Mouse (Mus musculus) thymus, postnatal 25 days (tissue): ENCODE measurements at regions not wholly inside any gene's neighbourhood (a gene's known extent, or its start where the extent isn't known, plus 50 kb on each side); places are given as distances from the start of the nearest gene placed in this dataset.

Source experiments
- DNase-seq: peaks from one replicate; pipeline ENCODE4 v3.0.0; 2022

DNA sequence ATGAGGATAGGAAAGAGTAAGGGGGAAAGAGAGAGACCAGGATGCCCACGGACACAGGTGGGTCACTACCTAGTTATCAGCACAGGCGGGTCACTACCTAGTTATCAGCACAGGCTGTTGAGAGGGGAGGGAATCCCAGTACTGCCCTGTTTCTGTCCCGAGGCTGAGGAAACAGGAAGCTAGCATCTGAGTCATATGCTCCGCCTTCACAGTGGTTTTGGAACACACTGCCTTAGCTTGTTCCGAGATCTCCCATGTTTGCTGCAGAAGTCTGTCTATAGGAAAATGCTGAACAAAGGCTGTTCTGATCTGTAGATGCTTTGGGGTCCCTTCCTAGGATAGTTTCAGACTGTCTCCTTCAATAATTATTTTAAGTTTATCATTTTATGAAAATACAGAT is 55.4 kb upstream of the Chd6 start:
- no peak for DNase-seq
